Mouse (Mus musculus) urinary bladder, postnatal 4 days (tissue): ENCODE measurements around the gene Usp17lc.
"Not testable (repeated sequence)": the region's sequence is repeated elsewhere in the genome, so short reads cannot be mapped to it uniquely, and the experiment has no call there.

Source experiments
- DNase-seq, 2 experiments: peaks; one replicate each; pipeline ENCODE4 v3.0.0; 2021 to 2022; ENCODE audit warnings: low spot score in 2 of 2

Gene Usp17lc

DNA sequence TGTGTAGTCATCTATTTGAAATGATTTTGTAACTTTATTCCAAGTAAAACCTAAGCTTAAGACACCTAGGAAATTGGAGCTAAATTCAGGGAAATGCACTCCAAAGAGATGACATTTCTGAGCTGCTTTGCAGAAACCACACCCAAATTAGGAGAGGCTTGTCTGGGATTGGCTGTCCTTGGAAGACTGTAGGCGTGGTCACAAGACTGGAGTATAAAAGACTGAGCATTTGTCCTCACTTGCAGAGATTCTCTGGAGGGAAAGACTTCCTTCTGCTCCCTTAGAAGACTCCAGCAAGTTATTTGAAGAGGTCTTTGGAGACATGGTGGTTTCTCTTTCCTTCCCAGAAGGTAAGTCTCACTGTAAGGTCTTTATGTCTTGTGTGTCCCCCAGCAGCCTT lies at the start of gene Usp17lc:
Gene Usp17lc, plus strand, starts transcription at position 301 of the 400 bp plus-strand sequence.
- DNase-seq: not testable (repeated sequence)

DNA sequence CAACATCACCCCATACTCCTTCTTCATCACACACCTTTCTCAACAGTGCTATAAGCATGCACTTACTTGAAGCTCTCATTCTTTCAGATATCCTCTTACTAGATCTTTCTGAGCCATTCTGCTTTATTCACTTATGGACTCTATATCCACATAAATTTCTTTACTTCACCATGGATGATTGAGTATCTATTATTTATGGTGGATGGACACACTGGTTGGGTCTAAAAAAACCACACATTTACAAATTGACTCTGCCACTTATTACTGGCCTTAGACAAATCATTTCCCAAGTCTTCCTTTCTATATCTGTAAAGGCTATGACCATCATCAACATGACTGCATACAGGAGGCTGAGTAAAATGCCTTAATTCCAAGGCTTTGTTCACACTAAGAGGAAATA lies 28.8 kb upstream of the Usp17lc start, which contains the start of gene Olfr603:
Gene Olfr603, minus strand, starts transcription at position 101 of the 400 bp plus-strand sequence.
- DNase-seq: no peak

DNA sequence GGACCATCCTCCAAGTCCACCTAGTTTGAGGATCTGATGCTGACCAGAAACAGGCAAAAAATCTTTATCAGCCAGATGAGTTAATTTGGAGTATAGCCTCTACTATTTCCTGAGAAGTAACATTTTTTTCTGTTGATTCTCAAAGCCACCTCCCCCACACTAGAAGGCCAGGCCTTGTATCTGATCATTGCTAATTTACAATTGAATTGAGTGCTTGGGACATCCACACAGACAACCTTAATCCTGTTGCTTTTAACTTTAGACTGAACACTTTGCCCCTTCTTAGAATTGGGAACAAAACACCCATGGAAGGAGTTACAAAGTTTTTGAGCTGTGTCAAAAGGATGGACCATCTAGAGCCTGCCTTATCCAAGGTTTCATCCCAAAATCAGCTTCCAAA lies 17.1 kb upstream of the Usp17lc start:
- no peak for DNase-seq

DNA sequence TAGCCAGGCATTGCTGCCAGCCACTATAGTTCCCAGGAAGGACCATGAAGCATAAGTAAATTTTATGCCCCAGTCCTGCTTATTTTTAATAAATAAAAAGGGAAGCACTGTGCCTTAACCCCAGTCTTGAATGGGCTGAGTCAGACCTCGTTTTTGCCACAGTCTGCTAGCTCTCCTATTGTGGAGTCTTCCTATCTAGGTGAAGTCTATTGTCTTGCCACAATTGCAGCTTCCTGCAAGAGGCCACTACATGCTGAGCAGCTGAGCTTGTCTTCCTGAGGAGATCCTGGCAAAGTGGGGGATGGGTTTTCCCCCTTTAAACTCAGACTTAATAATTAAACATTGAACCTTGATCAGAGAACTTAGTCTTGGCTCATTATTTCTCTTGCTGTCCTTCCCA lies 15.9 kb upstream of the Usp17lc start:
- no peak for DNase-seq

DNA sequence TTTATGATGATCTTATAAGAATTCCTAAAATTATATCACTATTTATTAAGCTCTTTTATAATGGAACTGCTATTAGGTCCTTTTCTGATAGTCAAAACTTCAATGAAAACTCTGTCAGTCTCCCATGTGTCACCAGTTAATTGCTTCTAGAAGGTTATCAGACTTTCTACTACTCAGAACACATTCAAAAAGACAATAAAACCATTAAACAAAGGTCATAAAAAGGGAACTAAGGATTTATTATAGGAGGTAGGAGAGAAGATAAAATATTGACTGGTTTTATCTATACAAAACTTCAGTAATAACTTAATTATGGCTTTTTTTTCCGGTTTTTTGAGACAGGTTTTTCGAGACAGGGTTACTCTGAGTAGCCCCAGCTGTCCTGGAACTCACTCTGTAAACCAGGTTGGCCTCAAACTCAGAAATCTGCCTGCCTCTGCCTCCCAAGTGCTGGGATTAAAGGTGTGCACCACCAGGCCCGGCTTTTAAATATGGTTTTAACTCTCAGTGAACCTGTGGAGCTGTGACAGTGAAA lies 8.3 kb upstream of the Usp17lc start:
- DNase-seq: not testable (repeated sequence)

DNA sequence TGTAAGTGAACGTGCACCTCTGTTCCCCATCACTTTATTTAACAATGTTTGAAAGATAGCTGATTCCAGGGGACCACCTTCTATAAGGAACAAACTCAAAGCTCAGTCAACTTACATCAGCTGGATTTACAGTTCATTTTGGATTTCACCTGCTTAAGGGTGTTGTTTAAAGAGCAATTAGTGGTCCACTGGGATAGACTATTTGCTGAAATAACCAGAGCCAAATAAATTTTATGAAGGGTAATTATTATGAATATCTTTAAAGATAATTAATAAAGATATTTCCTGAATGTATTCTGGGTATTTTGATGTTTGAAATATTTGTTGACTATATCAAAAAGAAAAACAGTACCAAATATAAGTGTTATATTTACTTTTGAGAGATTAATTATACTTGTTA lies 30.5 kb downstream of the Usp17lc start, which contains the start of gene Olfr605:
Gene Olfr605, minus strand, starts transcription at position 101 of the 400 bp plus-strand sequence.
- DNase-seq: no peak

DNA sequence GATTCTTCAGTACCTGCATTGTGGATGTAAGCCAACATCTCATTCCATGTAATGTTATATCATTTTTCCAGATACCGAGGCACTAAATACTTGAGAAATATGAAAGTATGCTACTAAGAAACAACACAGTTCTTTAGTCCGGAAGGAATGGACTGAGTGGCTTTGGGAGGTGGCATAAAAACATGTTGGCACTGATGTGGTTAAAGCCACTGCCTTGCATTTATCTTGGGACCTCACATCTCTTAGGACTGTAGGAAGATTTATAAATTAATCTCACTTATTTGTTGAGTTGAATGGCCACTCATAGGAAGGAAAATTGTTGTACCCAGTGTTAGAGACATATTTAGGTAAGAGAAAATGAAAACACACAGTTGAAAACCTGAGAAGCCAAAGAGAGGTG lies 33.9 kb downstream of the Usp17lc start, which contains the start of gene Olfr606:
Gene Olfr606, plus strand, starts transcription at position 301 of the 400 bp plus-strand sequence.
- no peak for DNase-seq

DNA sequence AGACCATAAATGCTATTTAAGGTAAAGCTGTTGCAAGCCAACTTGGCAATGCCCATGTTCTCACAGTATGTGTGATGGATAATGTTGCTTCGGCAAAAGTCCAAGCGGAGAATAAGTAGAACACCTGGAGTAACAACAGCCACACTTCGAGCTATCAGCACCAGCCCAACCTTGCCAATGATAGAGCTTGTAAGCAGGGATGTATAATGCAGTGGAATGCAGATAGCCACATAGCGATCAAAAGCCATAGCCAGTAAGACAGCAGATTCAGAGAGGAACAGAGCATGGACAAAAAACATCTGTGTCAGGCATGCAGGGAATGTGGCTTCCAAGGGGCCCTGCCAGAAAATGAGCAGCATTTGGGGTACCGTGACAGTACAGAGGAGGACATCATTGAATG lies 45.7 kb downstream of the Usp17lc start:
- no peak for DNase-seq
